Mouse (Mus musculus): ENCODE results near the gene Psmd12.

Psmd12 gene

GRCm38 (mm10) chr11:107479053-107479861 lies at the start of gene Psmd12:
Gene Psmd12 (plus strand): TSS chr11:107479484.
- DNase-seq (ENCODE audit: low read depth, low spot score) = peak; percentile 95

DNA sequence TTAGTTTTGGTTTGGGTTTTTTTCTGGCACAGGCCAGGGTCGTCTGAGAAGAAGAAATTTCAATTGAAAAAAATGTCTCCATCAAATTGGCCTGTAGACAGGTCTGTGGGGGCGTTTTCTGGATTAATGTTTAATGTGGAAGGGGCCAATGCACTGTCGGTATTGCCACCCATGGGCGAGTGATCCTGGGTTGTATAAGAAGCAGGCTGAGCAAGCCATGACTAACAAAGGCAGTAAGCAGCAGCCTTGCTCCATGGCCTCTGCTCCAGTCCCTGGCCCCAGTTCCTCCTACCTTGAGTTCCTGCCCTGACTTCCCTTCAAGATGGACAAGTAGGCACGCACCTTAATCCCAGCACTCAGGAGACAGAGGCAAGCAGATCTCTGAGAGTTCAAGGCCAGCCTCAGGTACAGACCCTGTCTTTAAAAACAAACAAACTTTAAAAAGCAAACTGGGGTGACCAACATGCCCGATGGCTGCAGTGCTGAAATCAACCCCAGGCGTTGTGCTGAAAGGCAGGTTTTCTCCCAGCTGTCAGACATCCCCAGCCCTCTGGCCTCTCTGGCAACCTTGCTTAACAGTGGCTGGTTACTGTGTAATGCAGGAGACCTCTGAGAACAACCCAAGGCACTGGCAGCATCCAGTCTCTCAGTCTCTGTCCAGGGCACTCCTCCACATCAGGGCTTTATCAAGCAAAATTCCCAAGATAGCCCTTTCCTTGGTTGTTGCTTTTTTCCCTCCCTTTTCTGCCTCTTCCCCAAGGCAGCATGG lies 47.9 kb upstream of the Psmd12 start:
- no peak for DNase-seq (ENCODE audit: low read depth, low spot score)

DNA sequence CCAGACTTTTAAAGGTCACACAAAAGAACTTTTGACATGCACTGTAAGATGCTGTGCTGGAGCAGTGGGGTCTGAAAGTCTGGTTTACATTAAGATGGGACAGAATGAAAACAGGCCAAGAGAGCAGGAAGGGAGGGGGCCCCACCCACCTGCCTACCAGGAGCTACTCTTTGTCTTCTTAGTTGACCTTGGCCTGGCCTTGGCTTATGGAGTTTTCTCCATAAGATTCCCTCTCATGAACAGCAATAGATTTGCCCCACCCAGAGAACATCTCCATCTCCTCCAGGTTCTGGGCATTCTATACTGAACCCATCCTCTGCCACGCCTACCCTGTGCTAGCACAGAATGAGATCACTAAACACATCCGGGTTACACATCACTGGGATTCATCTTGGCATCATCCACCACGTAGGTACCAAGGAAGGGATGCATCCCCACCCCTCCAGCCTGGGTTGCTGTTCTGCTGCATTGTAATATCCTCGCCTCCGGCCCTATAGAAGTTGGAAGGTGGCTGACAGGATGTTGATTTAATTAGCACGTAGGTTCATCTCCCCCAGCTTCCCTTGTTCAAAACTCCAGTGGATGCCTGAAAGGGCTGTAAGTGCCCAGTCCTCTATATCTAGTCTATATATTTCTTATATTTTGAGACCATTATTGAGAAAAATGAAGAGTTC lies 43.4 kb upstream of the Psmd12 start:
- DNase-seq (ENCODE audit: low read depth, low spot score) = no peak

DNA sequence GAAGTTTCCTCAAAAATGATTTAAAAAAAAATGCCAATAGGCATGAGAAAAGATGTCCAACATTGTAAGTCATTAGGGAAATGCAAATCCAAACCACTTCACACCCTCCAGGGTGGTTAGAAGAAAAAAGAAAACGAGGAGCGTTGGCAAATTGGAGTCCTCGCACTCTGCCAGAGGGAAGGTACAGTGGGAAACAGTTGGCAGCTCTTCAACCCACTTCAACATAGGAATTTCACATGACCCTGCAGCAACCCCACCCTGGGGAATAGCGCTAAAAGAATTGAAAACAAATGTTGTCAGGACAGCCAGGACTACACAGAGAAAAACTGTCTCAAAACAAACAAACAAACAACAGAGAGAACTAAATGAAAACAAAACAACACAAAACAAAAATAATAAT lies 41.6 kb upstream of the Psmd12 start:
- DNase-seq (ENCODE audit: low read depth, low spot score) = no peak

GRCm38 (mm10) chr11:107438140-107438539 lies 41.1 kb upstream of the Psmd12 start:
- no peak for DNase-seq (ENCODE audit: low read depth, low spot score)

DNA sequence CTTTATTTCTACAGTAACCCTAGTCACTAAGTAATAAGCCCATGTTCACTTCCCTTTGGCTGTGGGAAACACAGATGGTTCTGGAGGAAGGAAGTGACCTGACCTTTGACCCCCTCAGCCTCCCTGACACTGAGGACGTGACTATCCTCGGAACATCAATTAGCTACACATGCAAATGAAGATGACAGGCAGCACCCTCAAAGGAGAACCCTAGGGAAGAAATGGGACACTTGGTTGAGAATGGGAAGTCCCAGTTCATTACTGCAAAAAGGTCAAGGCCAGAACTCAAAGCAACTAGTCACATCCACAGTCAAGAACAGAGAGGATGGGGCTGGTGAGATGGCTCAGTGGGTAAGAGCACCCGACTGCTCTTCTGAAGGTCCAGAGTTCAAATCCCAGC lies 38.2 kb upstream of the Psmd12 start:
- no peak for DNase-seq (ENCODE audit: low read depth, low spot score)

- no peak for DNase-seq (ENCODE audit: low read depth, low spot score)
Observed at GRCm38 (mm10) chr11:107443121-107444095, 35.9 kb upstream of the Psmd12 start.

GRCm38 (mm10) chr11:107445683-107446082 lies 33.6 kb upstream of the Psmd12 start:
- DNase-seq (ENCODE audit: low read depth, low spot score) = no peak

- no peak for DNase-seq (ENCODE audit: low read depth, low spot score)
Observed at GRCm38 (mm10) chr11:107446650-107447049, 32.6 kb upstream of the Psmd12 start.

GRCm38 (mm10) chr11:107447349-107447748 lies 31.9 kb upstream of the Psmd12 start:
- DNase-seq (ENCODE audit: low read depth, low spot score) = no peak

GRCm38 (mm10) chr11:107447915-107448314 lies 31.4 kb upstream of the Psmd12 start:
- no peak for DNase-seq (ENCODE audit: low read depth, low spot score)

- DNase-seq (ENCODE audit: low read depth, low spot score) = no peak
Observed at GRCm38 (mm10) chr11:107449169-107449910, 29.9 kb upstream of the Psmd12 start.

GRCm38 (mm10) chr11:107450097-107450496 lies 29.2 kb upstream of the Psmd12 start:
- no peak for DNase-seq (ENCODE audit: low read depth, low spot score)

GRCm38 (mm10) chr11:107451106-107451505 lies 28.2 kb upstream of the Psmd12 start:
- DNase-seq (ENCODE audit: low read depth, low spot score) = no peak

DNA sequence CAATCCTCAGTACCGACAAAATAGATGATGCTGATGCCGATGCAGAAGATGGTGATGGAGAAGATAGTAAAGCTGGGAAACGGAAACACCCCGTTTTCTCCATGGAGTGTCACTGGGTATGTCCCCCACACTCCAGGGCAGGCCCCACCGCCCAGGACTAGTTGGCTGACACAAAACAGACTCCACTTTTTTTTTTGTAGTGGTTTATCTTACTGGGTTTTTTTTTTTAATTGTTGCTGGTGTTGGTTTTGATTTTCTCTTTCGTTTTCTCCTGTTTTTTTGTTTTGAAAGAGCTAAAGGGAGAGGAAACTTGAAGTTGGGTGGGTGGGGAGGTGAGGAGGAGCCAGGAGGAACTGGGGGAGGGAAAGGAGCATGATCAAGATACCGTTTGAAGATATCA lies 27.2 kb upstream of the Psmd12 start:
- no peak for DNase-seq (ENCODE audit: low read depth, low spot score)

GRCm38 (mm10) chr11:107454546-107455462 lies 24.5 kb upstream of the Psmd12 start:
- no peak for DNase-seq (ENCODE audit: low read depth, low spot score)

DNA sequence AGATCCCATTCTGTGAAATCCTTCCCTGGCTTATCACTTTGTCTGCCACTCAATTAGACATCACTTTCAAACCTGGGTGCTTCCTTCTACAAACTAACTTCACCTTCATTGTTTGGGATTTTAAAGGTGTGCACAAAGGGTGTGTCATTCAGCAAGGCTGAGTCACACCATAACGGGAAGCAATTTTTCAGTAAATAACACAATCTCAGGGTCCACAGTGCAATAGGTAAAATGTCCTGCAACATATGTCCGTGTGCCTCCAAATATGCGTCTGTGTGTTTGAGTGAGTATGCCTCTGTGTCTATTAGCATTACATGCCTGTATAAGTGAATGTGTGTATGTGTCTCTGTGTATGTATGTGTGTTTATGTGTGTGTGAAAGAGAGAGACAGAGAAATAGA lies 22.0 kb upstream of the Psmd12 start:
- DNase-seq (ENCODE audit: low read depth, low spot score) = no peak

DNA sequence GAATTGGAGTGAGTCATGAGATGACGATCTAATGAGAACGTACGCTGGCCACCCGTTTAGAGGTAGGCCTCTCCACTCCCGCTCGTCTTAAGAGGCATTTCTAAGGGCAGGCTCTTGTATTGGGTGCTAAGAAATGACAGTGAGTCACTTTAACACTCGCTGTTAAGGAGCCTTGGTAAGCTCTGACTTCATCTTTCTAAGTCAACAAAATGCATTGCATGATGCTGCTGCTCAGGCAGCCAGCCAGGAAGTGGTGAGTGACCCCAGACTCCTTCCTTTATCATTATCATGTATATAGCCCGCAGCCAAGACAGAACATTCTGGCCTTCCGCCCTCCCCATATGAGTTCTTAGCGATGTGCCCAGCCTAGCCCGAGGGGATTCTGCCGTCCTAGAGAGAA lies 21.0 kb upstream of the Psmd12 start:
- no peak for DNase-seq (ENCODE audit: low read depth, low spot score)

DNA sequence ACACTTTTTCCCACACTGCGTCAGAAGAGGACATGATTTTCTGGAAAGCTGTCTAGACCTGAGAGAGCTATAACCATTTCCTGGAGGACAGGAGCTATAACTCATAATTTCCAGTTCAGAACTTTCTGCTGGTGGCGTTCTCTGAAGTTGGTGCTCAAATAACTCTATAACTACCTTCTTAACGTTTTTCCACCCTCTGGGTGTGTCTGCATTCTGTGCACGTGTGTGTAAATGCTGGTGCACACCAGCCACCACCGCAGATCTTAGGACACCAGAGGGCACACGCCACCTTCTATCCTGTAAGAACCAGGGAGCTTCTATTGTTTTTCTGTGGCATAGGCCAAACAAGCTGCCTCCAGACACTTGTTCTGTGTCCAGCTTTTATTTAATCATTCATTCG lies 20.3 kb upstream of the Psmd12 start:
- no peak for DNase-seq (ENCODE audit: low read depth, low spot score)

Data from embryo, embryonic 11.5 days (tissue).